Mouse (Mus musculus) duodenum, adult 2 months (tissue): ENCODE results near the gene Sun1. TPM values are rescaled to one million over a fixed set of nuclear protein-coding genes. Genes with fewer than 3 reads are reported as not detected.

ENCODE experiments used
- polyA plus RNA-seq: library from polyadenylated mRNA; depleted of rRNA; stranded (reverse); fragments of >200 nt; gene quantifications from 2 replicates; pipeline ENCODE4 v1.2.3, GENCODE M21; 2012; ENCODE audit warnings: low replicate concordance; rRNA removed

Sun1 gene
- 15.0 and 20.7 TPM in 2 replicates for polyA plus RNA-seq

DNA sequence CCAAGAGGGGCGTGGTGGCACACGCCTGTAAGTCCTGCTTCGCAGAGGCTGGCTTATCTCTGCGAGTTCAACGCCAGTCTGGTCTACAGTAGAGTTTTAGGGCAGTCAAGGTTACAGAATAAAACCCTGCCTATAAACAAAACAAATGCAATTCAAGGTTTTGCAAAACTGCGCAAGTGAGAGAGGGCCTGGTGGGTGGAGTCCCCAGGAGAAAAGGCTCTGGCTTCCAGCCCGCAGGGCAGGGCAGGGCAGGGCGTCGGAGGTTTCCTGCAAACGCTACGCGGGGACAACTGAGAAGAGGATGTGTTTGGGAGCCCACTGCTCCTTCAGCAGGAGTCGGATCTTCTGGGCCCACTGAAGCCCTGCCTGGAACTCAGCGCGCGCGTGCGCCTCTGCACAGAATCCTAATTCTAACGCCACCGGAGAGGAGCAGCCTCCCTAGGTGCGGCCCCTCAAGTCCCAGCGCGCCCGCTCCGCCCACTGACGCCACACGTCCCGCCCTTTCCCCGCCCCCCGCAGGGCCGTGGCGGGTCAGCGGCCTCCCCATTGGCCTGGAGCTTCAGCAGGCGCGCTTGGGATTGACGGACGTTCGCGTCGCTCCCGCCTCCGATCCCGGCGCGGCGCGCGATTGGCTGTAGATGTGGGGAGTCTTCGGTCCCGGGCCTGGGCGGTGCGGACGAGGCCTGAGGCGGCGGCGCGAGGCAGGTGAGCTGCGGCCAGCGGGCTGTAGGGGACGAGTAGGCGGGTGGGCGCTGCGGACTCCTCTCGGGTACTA lies at the start of gene Sun1:
Gene Sun1, plus strand, starts transcription at position 643 of the 775 bp plus-strand sequence.

GRCm38 (mm10) chr5:139252081-139252909 lies 51.9 kb downstream of the Sun1 start, which contains the start of gene Get4:
Gene Get4, plus strand, starts transcription at chr5:139252324.

Other genes with a start within 250 kb of the Sun1 start
- gene Pdgfa, start 203.3 kb upstream of the Sun1 start, polyA plus RNA-seq, result 28.4 and 106 TPM in 2 replicates
- 4.2 and 4.3 TPM in 2 replicates for gene Prkar1b, start 50.6 kb upstream of the Sun1 start, polyA plus RNA-seq
- gene Dnaaf5, start 50.4 kb upstream of the Sun1 start, polyA plus RNA-seq, result 13.4 and 17.6 TPM in 2 replicates
- gene Get4, start 51.7 kb downstream of the Sun1 start, polyA plus RNA-seq, result 87.8 and 252 TPM in 2 replicates
- gene Adap1, start 125.0 kb downstream of the Sun1 start, polyA plus RNA-seq, result 68.9 and 279 TPM in 2 replicates
- 109 and 165 TPM in 2 replicates for gene Cox19, start 150.8 kb downstream of the Sun1 start, polyA plus RNA-seq
- 0.56 and 2.7 TPM in 2 replicates for gene Cyp2w1, start 152.0 kb downstream of the Sun1 start, polyA plus RNA-seq
- 3.5 and 4.3 TPM in 2 replicates for gene Gpr146, start 177.1 kb downstream of the Sun1 start, polyA plus RNA-seq
- 2.6 and 3.4 TPM in 2 replicates for gene C130050O18Rik, start 204.6 kb downstream of the Sun1 start, polyA plus RNA-seq
- 1.3 and 2.0 TPM in 2 replicates for gene Gper1, start 222.5 kb downstream of the Sun1 start, polyA plus RNA-seq